Mouse (Mus musculus): ENCODE data around the gene Trarg1. TPM values are rescaled to one million over a fixed set of nuclear protein-coding genes. Genes with fewer than 3 reads are reported as not detected.

Gene Trarg1
- polyA plus RNA-seq, 1 experiment from 2014 or later: 0.04 TPM

DNA sequence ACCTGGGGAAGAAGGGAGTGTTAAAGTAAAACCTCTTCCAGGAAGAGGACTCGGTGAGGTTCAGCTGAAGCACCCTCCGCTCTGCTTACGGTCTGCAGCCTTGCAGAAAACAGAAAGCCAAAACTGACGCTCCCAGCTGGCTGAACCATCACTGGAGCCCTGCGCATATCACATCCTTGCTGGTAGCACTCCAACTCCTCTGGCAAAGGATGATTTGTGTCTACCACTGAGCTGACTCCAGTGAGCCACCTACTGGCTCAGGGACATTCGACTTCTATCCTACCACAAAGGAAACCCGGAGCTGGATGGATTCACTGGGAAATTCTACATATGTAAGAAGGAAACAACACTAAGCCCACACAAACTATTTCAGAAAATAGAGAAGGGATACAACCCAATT lies 64.9 kb downstream of the Trarg1 start:
- Histone ChIP-seq H3K27ac (no peak overlapping the region), H3K4me3 (no peak overlapping the region), H3K9me3 (no peaks in the 10 kb centered on the region), H3K27me3 (ENCODE audit: insufficient read depth, poor library complexity, severe bottlenecking) (no peaks in the 10 kb centered on the region), H3K36me3 (peaks cover 75% of the 10 kb centered on the region), H3K4me1 (no peaks in the 10 kb centered on the region)
- WGBS: 74% methylated on average over 7 of the region's 7 CpGs
- no peak for DNase-seq (ENCODE audit: low spot score)

DNA sequence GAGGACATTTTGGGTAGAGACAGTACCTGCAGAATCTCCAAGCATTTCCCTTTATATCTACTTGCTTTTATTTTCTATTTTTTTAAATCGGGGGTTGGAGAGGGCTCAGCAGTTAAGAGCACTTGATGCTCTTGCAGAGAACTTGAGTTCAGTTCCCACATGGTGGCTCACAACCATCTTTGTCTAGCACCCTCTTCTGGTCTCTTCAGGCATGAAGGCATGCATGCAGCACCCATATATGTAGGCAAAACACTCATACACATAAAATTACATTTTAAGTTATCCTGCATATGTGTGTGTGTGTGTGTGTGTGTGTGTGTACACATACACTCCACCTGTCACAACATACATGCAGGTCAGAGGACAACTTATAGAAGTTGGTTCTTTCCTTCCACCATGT lies 66.3 kb downstream of the Trarg1 start:
- no peaks in the 10 kb centered on the region for H3K4me1 ChIP-seq
- no peak overlapping the region for H3K27ac ChIP-seq
- no peak for DNase-seq (ENCODE audit: low spot score)
- H3K27me3 ChIP-seq (ENCODE audit: insufficient read depth, poor library complexity, severe bottlenecking): no peaks in the 10 kb centered on the region
- H3K4me3 ChIP-seq: no peak overlapping the region
- whole genome bisulfite sequencing: 97% methylated on average over 1 of the region's 1 CpGs
- H3K9me3 ChIP-seq: no peaks in the 10 kb centered on the region
- peaks cover 83% of the 10 kb centered on the region for H3K36me3 ChIP-seq

Other genes starting within 250 kb of the Trarg1 start
- gene Abr, start 57.5 kb upstream of the Trarg1 start, polyA plus RNA-seq (2016; fragmentation: Nextera tagmentation; extraction: Ambion mirVana): 32.8 and 33.7 TPM in 2 replicates
- 0.31 and 2.1 TPM in 2 replicates for gene Bhlha9, start 7.3 kb upstream of the Trarg1 start, polyA plus RNA-seq (2016; fragmentation: Nextera tagmentation; extraction: Ambion mirVana)
- gene Gosr1, start 83.8 kb downstream of the Trarg1 start, polyA plus RNA-seq (2016; fragmentation: Nextera tagmentation; extraction: Ambion mirVana): 20.9 and 26.5 TPM in 2 replicates
- gene Cpd, start 167.2 kb downstream of the Trarg1 start, polyA plus RNA-seq (2016; fragmentation: Nextera tagmentation; extraction: Ambion mirVana): 11.6 and 14.1 TPM in 2 replicates
- gene Tmigd1, start 222.4 kb downstream of the Trarg1 start, polyA plus RNA-seq (2016; fragmentation: Nextera tagmentation; extraction: Ambion mirVana): 0.40 TPM in 1 of 2 replicates, not detected in the other
- 128 and 152 TPM in 2 replicates for gene Blmh, start 245.0 kb downstream of the Trarg1 start, polyA plus RNA-seq (2016; fragmentation: Nextera tagmentation; extraction: Ambion mirVana)